Mouse (Mus musculus) stomach, postnatal 0 days (tissue): ENCODE measurements at regions not wholly inside any gene's neighbourhood (a gene's known extent, or its start where the extent isn't known, plus 50 kb on each side); places are given as distances from the start of the nearest gene placed in this dataset.

Experiments
- ATAC-seq: fragments of 200-750 bp; cut with Nextera tagmentation; 2 replicates; pipeline ENCODE4 v1.8.0; 2017; ENCODE audit not compliant: low FRiP score, low TSS enrichment
- DNase-seq: peaks from one replicate; pipeline ENCODE4 v3.0.0-alpha.2; 2016; ENCODE audit warnings: low spot score
- H3K27ac ChIP-seq: fragments of 300-500 bp; sonication (generic); replicated peaks from 2 replicates; pipeline ENCODE4 v1.5.1; 2014; ENCODE audit warnings: mild to moderate bottlenecking, control low read depth
- H3K27me3 ChIP-seq: fragments of 300-500 bp; sonication (generic); 2 replicates; pipeline ENCODE4 v1.6.1; 2014; ENCODE audit warnings: low read length; ENCODE audit not compliant: control insufficient read depth, insufficient read depth
- H3K36me3 ChIP-seq: fragments of 300-500 bp; sonication (generic); 2 replicates; pipeline ENCODE4 v1.6.1; 2014; ENCODE audit warnings: low read length, mixed read lengths; ENCODE audit not compliant: control insufficient read depth, insufficient read depth
- H3K4me1 ChIP-seq: fragments of 300-500 bp; sonication (generic); replicated peaks from 2 replicates; pipeline ENCODE4 v1.6.1; 2014; ENCODE audit warnings: antibody characterized with exemption; ENCODE audit not compliant: control insufficient read depth, insufficient read depth
- H3K4me2 ChIP-seq: fragments of 300-500 bp; sonication (generic); replicated peaks from 2 replicates; pipeline ENCODE4 v1.6.1; 2014; ENCODE audit warnings: low read depth, mild to moderate bottlenecking, control low read depth, moderate library complexity
- H3K4me3 ChIP-seq: fragments of 300-500 bp; sonication (generic); 2 replicates; pipeline ENCODE4 v1.5.1; 2014; ENCODE audit warnings: low read depth, low read length, control low read depth
- H3K9ac ChIP-seq: fragments of 300-500 bp; sonication (generic); 2 replicates; pipeline ENCODE4 v1.6.1; 2014; ENCODE audit warnings: mild to moderate bottlenecking, low read length, control low read depth, mixed read lengths
- H3K9me3 ChIP-seq: fragments of 300-500 bp; sonication (generic); 2 replicates; pipeline ENCODE4 v1.6.1; 2016; ENCODE audit warnings: low read length; ENCODE audit not compliant: control insufficient read depth
- CTCF ChIP-seq: IDR thresholded peaks from 2 replicates; pipeline ENCODE4 v1.5.1; 2016; ENCODE audit warnings: antibody characterized with exemption, low read depth, mild to moderate bottlenecking, moderate library complexity
- EP300 ChIP-seq: optimal IDR thresholded peaks from 2 replicates; pipeline ENCODE3; 2016; ENCODE audit warnings: antibody characterized with exemption
- WGBS: fragments of 180-500 bp; shearing (Covaris S2); extraction: QIAGEN DNeasy Blood & Tissue Kit; methylation state at CpG from one replicate; pipeline ENCODE4 v1.1.7; 2014; 5-methylcytosine and 5-hydroxymethylcytosine counted together

- Histone ChIP-seq H3K4me2 (no peak overlapping the region), H3K36me3 (no peaks in the 10 kb centered on the region), H3K4me3 (no peak overlapping the region), H3K27me3 (no peaks in the 10 kb centered on the region), H3K9ac (no peak overlapping the region), H3K4me1 (no peaks in the 10 kb centered on the region), H3K27ac (no peak overlapping the region), H3K9me3 (no peaks in the 10 kb centered on the region)
- ATAC-seq (no peak), DNase-seq (peak; percentile 18)
- 77% methylated on average over 11 of the region's 11 CpGs for WGBS
- TF ChIP-seq EP300, result no peak
- no peak for TF ChIP-seq CTCF
Measured at GRCm38 (mm10) chr16:93335322-93336111, 268.3 kb downstream of the Setd4 start.

- H3K4me2 ChIP-seq, result no peak overlapping the region
- no peak for ATAC-seq
- 76% methylated on average over 6 of the region's 6 CpGs for WGBS
Measured at GRCm38 (mm10) chr16:93333654-93334053, 270.2 kb downstream of the Setd4 start.

GRCm38 (mm10) chr16:93328680-93329395 is 275.0 kb downstream of the Setd4 start:
- DNase-seq, result no peak
- 45% methylated on average over 13 of the region's 13 CpGs for WGBS
- no peak for ATAC-seq

More at GRCm38 (mm10) chr16:93333654-93334053, 270.2 kb downstream of the Setd4 start:
- Histone ChIP-seq H3K36me3 (no peaks in the 10 kb centered on the region), H3K9ac (no peak overlapping the region), H3K9me3 (no peaks in the 10 kb centered on the region), H3K27me3 (no peaks in the 10 kb centered on the region), H3K4me1 (no peaks in the 10 kb centered on the region), H3K27ac (no peak overlapping the region), H3K4me3 (no peak overlapping the region)
- TF ChIP-seq EP300 (no peak), CTCF (no peak)
- DNase-seq, result no peak

GRCm38 (mm10) chr16:93324911-93325310 is 279.0 kb downstream of the Setd4 start:
- no peak for TF ChIP-seq CTCF
- TF ChIP-seq EP300, result no peak

More at GRCm38 (mm10) chr16:93328680-93329395, 275.0 kb downstream of the Setd4 start:
- Histone ChIP-seq H3K9ac (no peak overlapping the region), H3K27ac (no peak overlapping the region), H3K4me1 (no peaks in the 10 kb centered on the region), H3K4me2 (no peak overlapping the region), H3K4me3 (no peak overlapping the region), H3K27me3 (no peaks in the 10 kb centered on the region), H3K36me3 (no peaks in the 10 kb centered on the region), H3K9me3 (no peaks in the 10 kb centered on the region)
- TF ChIP-seq CTCF (no peak), EP300 (no peak)

GRCm38 (mm10) chr16:93323172-93323571 is 280.7 kb downstream of the Setd4 start:
- Histone ChIP-seq H3K27me3 (no peaks in the 10 kb centered on the region), H3K4me2 (no peak overlapping the region), H3K27ac (no peak overlapping the region), H3K4me1 (no peaks in the 10 kb centered on the region), H3K9ac (no peak overlapping the region), H3K36me3 (no peaks in the 10 kb centered on the region), H3K9me3 (no peaks in the 10 kb centered on the region), H3K4me3 (no peak overlapping the region)
- WGBS, result 63% methylated on average over 5 of the region's 5 CpGs
- no peak for TF ChIP-seq CTCF
- ATAC-seq (no peak), DNase-seq (no peak)

More at GRCm38 (mm10) chr16:93324911-93325310, 279.0 kb downstream of the Setd4 start:
- Histone ChIP-seq H3K9me3 (no peaks in the 10 kb centered on the region), H3K27ac (no peak overlapping the region), H3K4me2 (no peak overlapping the region), H3K36me3 (no peaks in the 10 kb centered on the region), H3K4me3 (no peak overlapping the region), H3K9ac (no peak overlapping the region), H3K4me1 (no peaks in the 10 kb centered on the region), H3K27me3 (no peaks in the 10 kb centered on the region)
- 70% methylated on average over 5 of the region's 5 CpGs for WGBS
- no peak for ATAC-seq
- DNase-seq, result no peak

GRCm38 (mm10) chr16:93319581-93319980 is 284.3 kb downstream of the Setd4 start:
- no peak overlapping the region for H3K9ac ChIP-seq
- ATAC-seq (no peak), DNase-seq (no peak)
- TF ChIP-seq EP300 (no peak), CTCF (no peak)
- H3K4me2 ChIP-seq, result no peak overlapping the region
- no peaks in the 10 kb centered on the region for H3K36me3 ChIP-seq
- H3K27ac ChIP-seq, result no peak overlapping the region
- no peaks in the 10 kb centered on the region for H3K9me3 ChIP-seq
- no peaks in the 10 kb centered on the region for H3K27me3 ChIP-seq
- no peak overlapping the region for H3K4me3 ChIP-seq
- WGBS, result 70% methylated on average over 5 of the region's 5 CpGs
- no peaks in the 10 kb centered on the region for H3K4me1 ChIP-seq
